Mouse (Mus musculus) lung, adult 2 months (tissue): ENCODE results near the gene Gm5431.

ENCODE experiments used
- CTCF ChIP-seq: fragments of 200-500 bp; IDR thresholded peaks from 2 replicates; pipeline ENCODE4 v1.5.1; 2011; ENCODE audit warnings: mild to moderate bottlenecking, low read length, control low read depth; ENCODE audit not compliant: insufficient read depth
- POLR2A ChIP-seq: fragments of 200-500 bp; IDR thresholded peaks from 2 replicates; pipeline ENCODE4 v1.6.1; 2011; ENCODE audit warnings: low read depth, mild to moderate bottlenecking, control low read depth, low read length, borderline replicate concordance; ENCODE audit errors: extremely low read depth

DNA sequence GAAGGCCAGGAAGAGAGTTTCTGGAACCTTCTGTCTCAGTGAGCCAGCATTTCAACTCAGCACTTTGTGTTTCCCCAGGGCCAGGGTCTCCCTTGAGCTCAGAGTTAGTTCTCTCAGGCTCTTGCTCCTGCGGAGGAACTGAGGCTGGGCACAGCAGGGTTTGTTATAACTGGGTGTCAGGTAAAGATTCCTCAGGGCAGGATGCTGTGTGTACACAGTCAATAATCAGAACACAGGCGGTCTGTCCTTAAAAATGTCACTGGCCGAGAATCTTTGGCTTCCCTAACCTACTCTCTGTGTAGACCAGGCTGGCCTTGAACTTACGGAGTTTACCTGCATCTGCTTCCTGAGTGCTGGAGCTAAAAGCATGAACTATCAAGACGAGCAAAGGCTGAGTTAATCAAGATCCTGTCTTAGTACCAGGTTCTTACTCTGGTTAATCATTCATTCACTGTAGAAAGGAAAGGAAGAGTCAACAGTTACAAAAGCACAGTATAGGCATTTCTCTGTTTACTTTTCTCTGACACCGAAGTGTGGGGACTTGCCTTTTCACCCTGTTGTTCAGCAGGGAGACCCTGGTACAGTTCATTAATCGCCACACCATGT lies 29.2 kb downstream of the Gm5431 start:
- TF ChIP-seq POLR2A (no peak), CTCF (no peak)
